Mouse (Mus musculus) CH12.LX (cell line): Measurements from ENCODE around the gene Rsph6a. TPM values are rescaled to one million over a fixed set of nuclear protein-coding genes. Genes with fewer than 3 reads are reported as not detected.
A peak's percentile ranks its signal among the peaks of the same experiment; 100 is the strongest.

Experiments used
- DNase-seq: peaks from one replicate; pipeline ENCODE4 v3.0.0-alpha.2; 2013; ENCODE audit errors: extremely low read depth
- H3K27ac ChIP-seq: 2 replicates; pipeline ENCODE4 v1.5.1; 2012; ENCODE audit warnings: low read depth, mild to moderate bottlenecking, control low read depth, moderate library complexity; ENCODE audit not compliant: insufficient read depth
- H3K27me3 ChIP-seq: replicated peaks from 2 replicates; pipeline ENCODE3; 2012; ENCODE audit warnings: inconsistent platforms
- H3K36me3 ChIP-seq, 2 experiments: replicated peaks in 1 of 2; 2 replicates each; pipeline versions ENCODE3 to v1.6.1; 2012; ENCODE audit warnings: inconsistent platforms in 1 of 2, low read length in 1 of 2, mild to moderate bottlenecking in 1 of 2, mixed read lengths in 1 of 2, moderate library complexity in 1 of 2; ENCODE audit not compliant: control insufficient read depth in 1 of 2, insufficient read depth in 1 of 2
- H3K4me1 ChIP-seq, 2 experiments: 2 replicates each; pipeline ENCODE4 v1.6.1; 2012; ENCODE audit warnings: inconsistent platforms in 1 of 2, moderate library complexity in 1 of 2; ENCODE audit not compliant: insufficient read depth in 2 of 2, control insufficient read depth in 1 of 2
- H3K4me2 ChIP-seq: 2 replicates; pipeline ENCODE4 v1.6.1; 2012; ENCODE audit warnings: low read depth, mild to moderate bottlenecking, control low read depth; ENCODE audit not compliant: poor library complexity, insufficient read depth, severe bottlenecking
- H3K4me3 ChIP-seq, 3 experiments: fragments of 150-350 bp in 1 of 3; sonication (generic) in 1 of 3; replicated peaks in 1 of 3; 2 replicates each; pipeline versions ENCODE3 to v1.5.1; 2011 to 2012; ENCODE audit warnings: low read depth in 2 of 3, low read length in 2 of 3, mild to moderate bottlenecking in 2 of 3, moderate library complexity in 2 of 3, control low read depth in 1 of 3, improper control_type of control experiment in 1 of 3, inconsistent platforms in 1 of 3, mixed read lengths in 1 of 3; ENCODE audit not compliant: poor library complexity in 1 of 3
- H3K79me2 ChIP-seq: replicated peaks from 2 replicates; pipeline ENCODE4 v1.6.1; 2012; ENCODE audit warnings: mild to moderate bottlenecking, moderate library complexity; ENCODE audit not compliant: control insufficient read depth, poor library complexity, insufficient read depth, severe bottlenecking; ENCODE audit errors: extremely low read depth
- H3K9ac ChIP-seq: 2 replicates; pipeline ENCODE4 v1.6.1; 2012; ENCODE audit warnings: low read depth, mild to moderate bottlenecking, control low read depth, moderate library complexity; ENCODE audit not compliant: insufficient read depth
- H3K9me3 ChIP-seq: replicated peaks from 2 replicates; pipeline ENCODE3; 2012; ENCODE audit warnings: low read length, inconsistent platforms, mixed read lengths
- BHLHE40 ChIP-seq: IDR thresholded peaks from 2 replicates; pipeline ENCODE4 v1.6.1; 2011; ENCODE audit warnings: mild to moderate bottlenecking, low read depth, low read length, improper control_type of control experiment
- IRF4 ChIP-seq: IDR thresholded peaks from 2 replicates; pipeline ENCODE4 v1.6.1; 2014; ENCODE audit warnings: low read depth, mild to moderate bottlenecking, inconsistent platforms, low read length, improper control_type of control experiment
- JUND ChIP-seq: conservative IDR thresholded peaks from 2 replicates; pipeline ENCODE4 v1.6.1; 2011; ENCODE audit warnings: low read depth, low read length, improper control_type of control experiment
- KAT2A ChIP-seq: IDR thresholded peaks from 2 replicates; pipeline ENCODE4 v1.6.1; 2012; ENCODE audit warnings: low read length, improper control_type of control experiment, inconsistent platforms; ENCODE audit not compliant: insufficient replicate concordance
- MAFK ChIP-seq: IDR thresholded peaks from 2 replicates; pipeline ENCODE4 v1.6.1; 2011; ENCODE audit warnings: low read length, improper control_type of control experiment; ENCODE audit not compliant: insufficient replicate concordance
- PAX5 ChIP-seq: IDR thresholded peaks from 2 replicates; pipeline ENCODE4 v1.6.1; 2012; ENCODE audit warnings: low read length, inconsistent platforms, mixed read lengths
- RAD21 ChIP-seq: IDR thresholded peaks from 2 replicates; pipeline ENCODE4 v1.6.1; 2011; ENCODE audit warnings: low read depth, mild to moderate bottlenecking, low read length, improper control_type of control experiment, moderate library complexity
- RCOR1 ChIP-seq: conservative IDR thresholded peaks from 2 replicates; pipeline ENCODE4 v1.6.1; 2012; ENCODE audit warnings: low read depth, mild to moderate bottlenecking, inconsistent platforms, low read length, improper control_type of control experiment
- SIN3A ChIP-seq: IDR thresholded peaks from 2 replicates; pipeline ENCODE4 v1.6.1; 2012; ENCODE audit warnings: low read length, improper control_type of control experiment, inconsistent platforms
- UBTF ChIP-seq: IDR thresholded peaks from 2 replicates; pipeline ENCODE4 v1.6.1; 2012; ENCODE audit warnings: low read depth, mild to moderate bottlenecking, inconsistent platforms, low read length, improper control_type of control experiment, moderate library complexity
- dilution Hi-C: fragments of 300-500 bp; cut with MboI; formaldehyde crosslinking; loops from 2 replicates; pipeline ENCODE4 v1.14.3; 2020; ENCODE audit warnings: low sequenced_read_pairs; ENCODE audit not compliant: extremely low pct_unique_long_range_greater_than_20kb, extremely low pct_ligation_motif_present
- in situ Hi-C: fragments of 300-500 bp; cut with MboI; formaldehyde crosslinking; loops from 3 replicates; pipeline ENCODE4 v1.14.3; 2019; ENCODE audit warnings: low sequenced_read_pairs, low pct_ligation_motif_present, low pct_unique_long_range_greater_than_20kb, mixed read lengths
- polyA plus RNA-seq: library from polyadenylated mRNA; unstranded; fragments of >175 nt; gene quantifications from 2 replicates; pipeline ENCODE4 v1.2.1, GENCODE M21; 2012; ENCODE audit warnings: low read depth; ENCODE audit not compliant: insufficient read length
- total RNA-seq, 2 experiments: library from RNA; depleted of rRNA; stranded (reverse); fragments of 300-350 nt in 1 of 2; fragments of >200 nt in 1 of 2; gene quantifications; 2 replicates each; pipeline ENCODE4 v1.2.3; 2012 to 2014

The Rsph6a gene
- total and polyA plus RNA-seq, 3 experiments = 0.25 TPM; not detected in 2

DNA sequence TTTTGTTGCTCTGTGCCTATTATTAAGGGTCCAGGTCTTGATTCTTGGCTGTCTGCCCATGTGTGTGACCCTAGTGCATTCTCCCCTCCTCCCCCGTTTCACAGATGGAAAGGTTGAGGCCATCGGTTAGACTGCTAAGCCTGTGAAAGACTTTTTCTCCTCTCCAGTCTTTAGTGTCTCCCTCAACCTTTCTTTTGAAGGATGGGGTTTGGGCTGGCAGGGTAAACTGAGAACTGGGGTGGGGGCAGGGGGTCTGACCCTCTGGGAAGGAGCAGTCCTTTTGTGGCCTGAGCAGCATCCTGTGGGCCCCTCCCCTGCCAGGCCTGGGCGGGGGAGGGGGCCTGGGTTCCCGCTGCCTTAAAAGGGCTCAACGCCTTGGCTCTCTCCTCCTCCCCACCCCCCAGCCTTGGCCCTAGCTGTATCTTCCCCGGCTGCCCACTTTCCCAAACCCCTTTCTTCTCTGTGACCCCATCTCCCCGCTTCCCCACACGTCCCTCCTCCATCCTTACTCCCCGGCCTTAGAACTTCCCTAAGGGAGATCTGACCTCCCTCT, 30.5 kb downstream of the Rsph6a start:
- no peak overlapping the region for H3K9ac ChIP-seq
- dilution Hi-C loops = no loop called here
- in situ Hi-C loops = no loop called here
- H3K79me2 ChIP-seq = no peaks in the 10 kb centered on the region
- DNase-seq = no peak
- H3K4me1 ChIP-seq = peaks cover 20 to 56% of the 10 kb centered on the region in 2 experiments
- H3K36me3 ChIP-seq = no peaks in the 10 kb centered on the region
- H3K27me3 ChIP-seq = peaks cover 85% of the 10 kb centered on the region
- TF ChIP-seq UBTF (no peak), KAT2A (no peak), PAX5 (no peak)
- no peak overlapping the region for H3K4me3 ChIP-seq
- no peak overlapping the region for H3K27ac ChIP-seq
- H3K9me3 ChIP-seq = no peaks in the 10 kb centered on the region
- no peak overlapping the region for H3K4me2 ChIP-seq

DNA sequence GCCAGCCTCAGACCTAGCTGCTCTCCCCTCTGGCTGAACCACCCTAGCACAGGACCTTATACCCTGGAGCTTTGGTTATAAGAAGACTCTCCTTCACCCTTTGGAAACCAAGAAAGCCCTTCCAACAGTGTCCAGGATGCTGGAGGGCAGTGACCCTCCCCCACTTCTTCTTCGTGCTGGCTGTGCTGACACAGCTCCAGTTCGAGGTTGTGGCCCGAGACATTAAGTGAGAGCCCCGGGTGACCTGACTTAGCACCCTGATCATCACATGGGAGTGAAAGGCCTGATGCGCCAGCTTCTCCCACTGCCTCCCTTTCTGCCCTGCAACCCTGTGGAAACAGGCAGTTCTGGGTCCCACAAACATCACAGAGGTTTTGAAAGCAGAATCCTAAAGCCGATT, 31.0 kb downstream of the Rsph6a start:
- Histone ChIP-seq H3K4me1 (peaks cover 20 to 55% of the 10 kb centered on the region in 2 experiments), H3K27me3 (peaks cover 85% of the 10 kb centered on the region), H3K79me2 (no peaks in the 10 kb centered on the region), H3K9ac (no peak overlapping the region), H3K4me2 (peak overlapping the region; percentile 79), H3K4me3 (no peak overlapping the region), H3K27ac (no peak overlapping the region), H3K36me3 (no peaks in the 10 kb centered on the region), H3K9me3 (no peaks in the 10 kb centered on the region)
- dilution Hi-C loops (no loop called here), in situ Hi-C loops (no loop called here)
- TF ChIP-seq JUND = no peak
- TF ChIP-seq SIN3A = no peak
- DNase-seq = no peak

DNA sequence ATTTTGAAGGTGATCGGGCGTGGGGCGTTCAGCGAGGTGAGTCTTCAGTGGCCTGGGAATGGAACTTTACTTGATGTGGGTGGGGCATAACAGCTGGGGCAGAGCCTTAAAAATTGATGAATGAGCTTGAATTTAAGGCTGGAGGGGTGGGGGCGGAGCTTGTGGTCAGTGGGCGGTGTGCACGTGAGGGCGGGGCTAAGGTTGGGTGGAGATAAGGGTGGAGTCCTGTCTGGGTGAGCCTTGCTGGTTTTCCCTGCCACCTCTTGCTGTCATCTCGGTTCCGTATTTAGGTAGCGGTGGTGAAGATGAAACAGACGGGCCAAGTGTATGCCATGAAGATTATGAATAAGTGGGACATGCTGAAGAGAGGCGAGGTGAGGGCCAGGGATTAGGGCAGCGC, 31.6 kb downstream of the Rsph6a start:
- TF ChIP-seq RCOR1 (no peak), RAD21 (no peak), BHLHE40 (peak; percentile 93), MAFK (no peak), IRF4 (peak; percentile 42; the same call in 1 of the 2 replicates)
- Histone ChIP-seq H3K4me3 (no peak overlapping the region), H3K4me2 (peak overlapping the region; percentile 79), H3K9me3 (no peaks in the 10 kb centered on the region), H3K27me3 (peaks cover 85% of the 10 kb centered on the region), H3K27ac (no peak overlapping the region), H3K79me2 (no peaks in the 10 kb centered on the region), H3K36me3 (no peaks in the 10 kb centered on the region), H3K4me1 (peaks cover 20 to 53% of the 10 kb centered on the region in 2 experiments), H3K9ac (no peak overlapping the region)
- peak; percentile 82 for DNase-seq
- dilution Hi-C loops (no loop called here), in situ Hi-C loops (no loop called here)
